In the genomic region with DNA sequence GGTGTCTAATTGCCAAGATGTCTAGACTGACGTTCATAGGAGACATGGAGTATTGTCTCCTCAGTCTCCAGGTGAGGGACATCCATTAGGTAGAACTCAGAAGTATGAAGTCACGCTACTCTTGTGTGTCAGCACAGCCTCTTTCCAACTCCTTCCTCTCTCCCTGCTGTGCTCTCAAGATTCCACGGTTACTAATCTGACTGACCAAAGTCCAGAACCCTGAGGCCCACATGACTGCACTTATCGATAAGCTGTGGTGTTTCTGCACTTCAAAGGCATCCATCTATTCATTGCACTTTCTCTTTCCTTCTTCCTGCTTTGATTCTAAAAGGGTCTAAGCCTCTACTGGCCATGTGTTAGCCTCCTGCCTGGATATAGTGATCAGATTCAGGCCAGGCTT, we compare ENCODE assay signal across 23 mouse cellular contexts.
"Had no signal": no experiment of that assay in that cellular context is flagged by ENCODE, and none has a peak within 500 bp of the region (broad histone marks: within the 10 kb centered on the region; RNA-seq: fewer than 3 reads in every experiment).

No protein-coding gene starts in this region.

- H3K27ac ChIP-seq: limb, embryonic 12.5 days; limb, embryonic 15.5 days; liver, embryonic 14.5 days; lung, embryonic 15.5 days; midbrain, embryonic 10.5 days; midbrain, embryonic 13.5 days; neural tube, embryonic 13.5 days had no signal

- H3K4me1 ChIP-seq: limb, embryonic 15.5 days; lung, embryonic 15.5 days; megakaryocyte, embryonic 14.5 days; midbrain, embryonic 10.5 days; midbrain, embryonic 13.5 days; neural tube, embryonic 13.5 days had no signal

- H3K4me2 ChIP-seq: limb, embryonic 12.5 days; limb, embryonic 15.5 days; liver, embryonic 11.5 days; lung, embryonic 15.5 days; midbrain, embryonic 13.5 days; neural tube, embryonic 13.5 days had no signal

- H3K9ac ChIP-seq: limb, embryonic 12.5 days; limb, embryonic 15.5 days; liver, embryonic 14.5 days; liver, postnatal 0 days; lung, embryonic 15.5 days; midbrain, embryonic 13.5 days; neural tube, embryonic 13.5 days had no signal

- H3K36me3 ChIP-seq: limb, embryonic 12.5 days; limb, embryonic 15.5 days; lung, embryonic 15.5 days; midbrain, embryonic 10.5 days; midbrain, embryonic 13.5 days; neural tube, embryonic 13.5 days had no signal

- ATAC-seq: liver, postnatal 0 days; midbrain, embryonic 13.5 days; midbrain, embryonic 16.5 days had no signal

- H3K4me3 ChIP-seq: limb, embryonic 12.5 days; limb, embryonic 15.5 days; lung, embryonic 15.5 days; megakaryocyte, embryonic 14.5 days; midbrain, embryonic 10.5 days; midbrain, embryonic 13.5 days; myocyte; neural tube, embryonic 13.5 days had no signal

- DNase-seq: kidney, adult 18-20 months; kidney, adult 9 months; kidney, postnatal 14 days; kidney, postnatal 4 days; liver, postnatal 0 days; lung, postnatal 10 days; lung, postnatal 36 days; right cerebral cortex, postnatal 14 days; right cerebral cortex, postnatal 4 days; spleen, adult 18-20 months; thymus, adult 18-20 months; thymus, postnatal 36 days had no signal

- H3K27me3 ChIP-seq: limb, embryonic 12.5 days; limb, embryonic 15.5 days; lung, embryonic 15.5 days; midbrain, embryonic 13.5 days had no signal

- H3K9me3 ChIP-seq: limb, embryonic 12.5 days; limb, embryonic 15.5 days; lung, embryonic 15.5 days; megakaryocyte, embryonic 14.5 days; midbrain, embryonic 10.5 days; midbrain, embryonic 13.5 days; neural tube, embryonic 13.5 days had no signal
